29 mouse cellular contexts compared by ENCODE assay signal in genomic region chr16:25282563-25282962, GRCm38 (mm10). TPM values are rescaled to one million over a fixed set of nuclear protein-coding genes. Genes with fewer than 3 reads are reported as not detected.
"Had no signal": no experiment of that assay in that cellular context is flagged by ENCODE, and none has a peak within 500 bp of the region (broad histone marks: within the 10 kb centered on the region; RNA-seq: fewer than 3 reads in every experiment).

No protein-coding gene starts in this region.

- H3K36me3 ChIP-seq: heart, embryonic 13.5 days; heart, embryonic 15.5 days; hindbrain, embryonic 13.5 days; hindbrain, embryonic 15.5 days; kidney, embryonic 15.5 days; limb, embryonic 13.5 days; limb, embryonic 15.5 days; liver, embryonic 13.5 days had no signal

- H3K4me1 ChIP-seq: heart, embryonic 13.5 days; heart, embryonic 15.5 days; hindbrain, embryonic 13.5 days; hindbrain, embryonic 15.5 days; kidney, embryonic 15.5 days; limb, embryonic 13.5 days; limb, embryonic 15.5 days; liver, embryonic 13.5 days had no signal

- H3K27ac ChIP-seq: gastrocnemius, adult 2 months; heart, adult 2 months; heart, embryonic 13.5 days; heart, embryonic 15.5 days; hindbrain, embryonic 13.5 days; hindbrain, embryonic 15.5 days; hindbrain, postnatal 0 days; kidney, embryonic 15.5 days; kidney, postnatal 0 days; limb, embryonic 13.5 days; limb, embryonic 15.5 days; liver, embryonic 13.5 days had no signal

- DNase-seq: gastrocnemius, adult 2 months; gastrocnemius, postnatal 10 days; gastrocnemius, postnatal 25 days; heart, adult 2 months; heart, postnatal 14 days; heart, postnatal 36 days; kidney, adult 11 months; kidney, adult 2 months; kidney, adult 9 months; kidney, postnatal 14 days; kidney, postnatal 36 days; layer of hippocampus, adult 9-11 months; layer of hippocampus, postnatal 36 days; left cerebral cortex, postnatal 4 days; liver, embryonic 13.5 days had no signal

- H3K4me3 ChIP-seq: gastrocnemius, adult 2 months; heart, adult 2 months; heart, embryonic 13.5 days; heart, embryonic 15.5 days; hindbrain, embryonic 13.5 days; hindbrain, embryonic 15.5 days; kidney, embryonic 15.5 days; limb, embryonic 13.5 days; limb, embryonic 15.5 days; liver, embryonic 13.5 days had no signal

- H3K27me3 ChIP-seq: heart, embryonic 13.5 days; heart, embryonic 15.5 days; hindbrain, embryonic 13.5 days; hindbrain, embryonic 15.5 days; kidney, embryonic 15.5 days; limb, embryonic 13.5 days; limb, embryonic 15.5 days; liver, embryonic 13.5 days had no signal

- H3K9ac ChIP-seq: heart, embryonic 13.5 days; heart, embryonic 15.5 days; hindbrain, embryonic 13.5 days; hindbrain, embryonic 15.5 days; kidney, embryonic 15.5 days; limb, embryonic 13.5 days; limb, embryonic 15.5 days; liver, embryonic 13.5 days had no signal

- ATAC-seq: hindbrain, postnatal 0 days had no signal

- H3K9me3 ChIP-seq: heart, embryonic 13.5 days; heart, embryonic 15.5 days; hindbrain, embryonic 13.5 days; hindbrain, embryonic 15.5 days; kidney, embryonic 15.5 days; limb, embryonic 13.5 days; limb, embryonic 15.5 days; liver, embryonic 13.5 days had no signal

- H3K4me2 ChIP-seq: heart, embryonic 11.5 days; heart, embryonic 13.5 days; heart, embryonic 15.5 days; hindbrain, embryonic 13.5 days; hindbrain, embryonic 15.5 days; kidney, embryonic 15.5 days; limb, embryonic 13.5 days; limb, embryonic 15.5 days; liver, embryonic 11.5 days; liver, embryonic 13.5 days had no signal

RNA-seq across cellular contexts. Expression of gene Tprg, which starts 4.1 kb away (rescaled TPM):
- polyA plus RNA-seq: frontal cortex, adult 2 months; heart, adult 2 months; heart, embryonic 11.5 days; heart, embryonic 13.5 days; heart, embryonic 15.5 days; hindbrain, embryonic 11.5 days; hindbrain, embryonic 13.5 days; hindbrain, embryonic 15.5 days; kidney, embryonic 15.5 days; large intestine, adult 2 months; limb, embryonic 13.5 days; liver, embryonic 11.5 days; liver, embryonic 13.5 days had no signal
